Mouse (Mus musculus) stomach, embryonic 14.5 days (tissue): ENCODE data around the gene Col18a1. TPM values are rescaled to one million over a fixed set of nuclear protein-coding genes. Genes with fewer than 3 reads are reported as not detected.
A peak's percentile ranks its signal among the peaks of the same experiment; 100 is the strongest.

ENCODE experiments used
- ATAC-seq: fragments of 200-750 bp; cut with Nextera tagmentation; 2 replicates; pipeline ENCODE4 v1.8.0; 2017; ENCODE audit warnings: low read depth, moderate TSS enrichment; ENCODE audit not compliant: insufficient number of reproducible peaks, insufficient read depth, low FRiP score
- H3K27ac ChIP-seq: fragments of 300-500 bp; sonication (generic); 2 replicates; pipeline ENCODE4 v1.5.1; 2014; ENCODE audit warnings: mild to moderate bottlenecking, low read length, moderate library complexity, mixed read lengths
- H3K27me3 ChIP-seq: fragments of 300-500 bp; sonication (generic); 2 replicates; pipeline ENCODE4 v1.6.1; 2014; ENCODE audit warnings: low read length, control low read depth, mixed read lengths; ENCODE audit not compliant: control insufficient read depth, insufficient read depth
- H3K36me3 ChIP-seq: fragments of 300-500 bp; sonication (generic); 2 replicates; pipeline ENCODE4 v1.6.1; 2014; ENCODE audit warnings: mild to moderate bottlenecking, control low read depth, low read length, moderate library complexity, mixed read lengths; ENCODE audit not compliant: control insufficient read depth, insufficient read depth
- H3K4me1 ChIP-seq: fragments of 300-500 bp; sonication (generic); 2 replicates; pipeline ENCODE4 v1.6.1; 2014; ENCODE audit warnings: low read length, control low read depth, mixed read lengths; ENCODE audit not compliant: control insufficient read depth, insufficient read depth
- H3K4me2 ChIP-seq: fragments of 300-500 bp; sonication (generic); replicated peaks from 2 replicates; pipeline ENCODE4 v1.6.1; 2014; ENCODE audit warnings: low read depth, low read length, control low read depth
- H3K4me3 ChIP-seq: fragments of 300-500 bp; sonication (generic); 2 replicates; pipeline ENCODE4 v1.5.1; 2014; ENCODE audit warnings: low read depth, low read length, control low read depth
- H3K9ac ChIP-seq: fragments of 300-500 bp; sonication (generic); replicated peaks from 2 replicates; pipeline ENCODE4 v1.6.1; 2014; ENCODE audit warnings: low read depth, mild to moderate bottlenecking, control low read depth, low read length, moderate library complexity, mixed read lengths
- H3K9me3 ChIP-seq: fragments of 300-500 bp; sonication (generic); 2 replicates; pipeline ENCODE4 v1.6.1; 2016; ENCODE audit warnings: low read depth, low read length, control low read depth; ENCODE audit not compliant: control insufficient read depth
- WGBS: fragments of 180-500 bp; shearing (Covaris S2); extraction: QIAGEN DNeasy Blood & Tissue Kit; methylation state at CpG from one replicate; pipeline ENCODE4 v1.1.7; 2014; 5-methylcytosine and 5-hydroxymethylcytosine counted together
- polyA plus RNA-seq: library from polyadenylated mRNA; unstranded; fragments of >200 nt; fragmentation: Nextera tagmentation; extraction: Ambion mirVana; gene quantifications from 2 replicates; pipeline ENCODE4 v1.2.1, GENCODE M21; 2014

The Col18a1 gene
- polyA plus RNA-seq, 1 experiment from 2014 or later = 49.8 TPM

GRCm38 (mm10) chr10:77196115-77196514, 29.8 kb upstream of the Col18a1 start:
- Histone ChIP-seq H3K4me3 (no peak overlapping the region), H3K4me1 (peaks cover 16% of the 10 kb centered on the region), H3K9ac (no peak overlapping the region), H3K27ac (no peak overlapping the region), H3K36me3 (no peaks in the 10 kb centered on the region), H3K27me3 (no peaks in the 10 kb centered on the region), H3K4me2 (no peak overlapping the region), H3K9me3 (no peaks in the 10 kb centered on the region)
- 84% methylated on average over 3 of the region's 3 CpGs for WGBS
- ATAC-seq = no peak

- no peak overlapping the region for H3K4me2 ChIP-seq
- H3K4me3 ChIP-seq = no peak overlapping the region
- no peak overlapping the region for H3K9ac ChIP-seq
- no peaks in the 10 kb centered on the region for H3K36me3 ChIP-seq
- H3K27me3 ChIP-seq = no peaks in the 10 kb centered on the region
- H3K4me1 ChIP-seq = peaks cover 18% of the 10 kb centered on the region
- H3K27ac ChIP-seq = no peak overlapping the region
- no peaks in the 10 kb centered on the region for H3K9me3 ChIP-seq
- ATAC-seq = no peak
These were observed 27.1 kb upstream of the Col18a1 start for GRCm38 (mm10) chr10:77193495-77193894.

GRCm38 (mm10) chr10:77192745-77193144, 26.4 kb upstream of the Col18a1 start:
- Histone ChIP-seq H3K4me1 (peaks cover 19% of the 10 kb centered on the region), H3K9me3 (no peaks in the 10 kb centered on the region)
- ATAC-seq = no peak

GRCm38 (mm10) chr10:77190967-77191915, 24.9 kb upstream of the Col18a1 start:
- no peak overlapping the region for H3K4me3 ChIP-seq
- H3K27ac ChIP-seq = peak overlapping the region; percentile 44; the same call in 1 of the 2 replicates
- H3K27me3 ChIP-seq = no peaks in the 10 kb centered on the region
- no peak overlapping the region for H3K4me2 ChIP-seq
- H3K9me3 ChIP-seq = no peaks in the 10 kb centered on the region
- ATAC-seq = peak; percentile 74; the same call in 1 of the 2 replicates
- WGBS = 24% methylated on average over 10 of the region's 10 CpGs
- H3K9ac ChIP-seq = no peak overlapping the region
- H3K4me1 ChIP-seq = peaks cover 13% of the 10 kb centered on the region
- no peaks in the 10 kb centered on the region for H3K36me3 ChIP-seq

More at GRCm38 (mm10) chr10:77192745-77193144, 26.4 kb upstream of the Col18a1 start:
- Histone ChIP-seq H3K27ac (no peak overlapping the region), H3K4me3 (no peak overlapping the region), H3K4me2 (no peak overlapping the region), H3K27me3 (no peaks in the 10 kb centered on the region), H3K36me3 (no peaks in the 10 kb centered on the region), H3K9ac (no peak overlapping the region)
- 59% methylated on average over 17 of the region's 17 CpGs for WGBS

GRCm38 (mm10) chr10:77187427-77187826, 21.1 kb upstream of the Col18a1 start:
- peaks cover 13% of the 10 kb centered on the region for H3K4me1 ChIP-seq
- no peaks in the 10 kb centered on the region for H3K27me3 ChIP-seq
- no peak overlapping the region for H3K4me2 ChIP-seq
- no peak overlapping the region for H3K4me3 ChIP-seq
- no peak for ATAC-seq
- H3K9me3 ChIP-seq = no peaks in the 10 kb centered on the region
- no peak overlapping the region for H3K27ac ChIP-seq
- H3K36me3 ChIP-seq = no peaks in the 10 kb centered on the region
- WGBS = 59% methylated on average over 7 of the region's 7 CpGs
- no peak overlapping the region for H3K9ac ChIP-seq

GRCm38 (mm10) chr10:77182804-77183331, 16.5 kb upstream of the Col18a1 start:
- ATAC-seq = peak; percentile 58; the same call in 1 of the 2 replicates
- H3K9me3 ChIP-seq = no peaks in the 10 kb centered on the region
- no peak overlapping the region for H3K4me3 ChIP-seq
- H3K4me2 ChIP-seq = no peak overlapping the region
- no peak overlapping the region for H3K9ac ChIP-seq
- 69% methylated on average over 3 of the region's 3 CpGs for WGBS
- H3K27me3 ChIP-seq = no peaks in the 10 kb centered on the region
- H3K36me3 ChIP-seq = no peaks in the 10 kb centered on the region
- H3K27ac ChIP-seq = no peak overlapping the region; the same call in 1 of the 2 replicates
- H3K4me1 ChIP-seq = no peaks in the 10 kb centered on the region

- Histone ChIP-seq H3K36me3 (no peaks in the 10 kb centered on the region), H3K9ac (no peak overlapping the region), H3K9me3 (no peaks in the 10 kb centered on the region), H3K4me2 (no peak overlapping the region), H3K4me3 (no peak overlapping the region), H3K27me3 (no peaks in the 10 kb centered on the region), H3K4me1 (no peaks in the 10 kb centered on the region), H3K27ac (no peak overlapping the region)
- no peak for ATAC-seq
- 86% methylated on average over 3 of the region's 3 CpGs for WGBS
These were observed 13.8 kb upstream of the Col18a1 start for GRCm38 (mm10) chr10:77180110-77180509.

GRCm38 (mm10) chr10:77178691-77179090, 12.3 kb upstream of the Col18a1 start:
- 72% methylated on average over 7 of the region's 7 CpGs for WGBS
- Histone ChIP-seq H3K36me3 (no peaks in the 10 kb centered on the region), H3K27ac (no peak overlapping the region), H3K27me3 (no peaks in the 10 kb centered on the region), H3K4me2 (no peak overlapping the region), H3K4me3 (no peak overlapping the region), H3K9ac (no peak overlapping the region), H3K4me1 (no peaks in the 10 kb centered on the region), H3K9me3 (no peaks in the 10 kb centered on the region)
- no peak for ATAC-seq
